Mouse (Mus musculus) cerebellum, adult 11-12 months (tissue): Measurements from ENCODE around the gene AL732309.1.
A peak's percentile ranks its signal among the peaks of the same experiment; 100 is the strongest.
"Not testable (repeated sequence)": the region's sequence is repeated elsewhere in the genome, so short reads cannot be mapped to it uniquely, and the experiment has no call there.

Experiments used
- DNase-seq: peaks from one replicate; pipeline ENCODE4 v3.0.0; 2022

The AL732309.1 gene

DNA sequence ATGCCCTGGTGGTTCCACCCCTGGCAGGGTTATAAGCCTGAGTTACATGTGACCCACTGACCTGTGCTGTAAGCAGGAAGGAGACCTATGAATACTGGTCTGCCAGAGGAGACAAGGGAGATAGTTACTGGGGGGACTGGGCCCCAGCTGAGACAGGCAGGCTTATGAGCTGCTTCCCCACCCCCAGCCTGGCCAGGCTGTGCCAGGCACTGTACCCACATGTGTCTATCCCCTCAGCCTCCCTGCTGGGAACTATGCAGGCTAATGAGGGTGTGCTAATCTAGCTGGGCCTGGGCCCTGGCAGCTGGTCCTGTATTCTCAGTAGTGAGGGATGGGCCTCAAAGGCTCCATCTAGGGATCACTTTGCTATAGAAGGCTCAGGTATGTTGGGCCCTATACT is 20.6 kb upstream of the AL732309.1 start:
- DNase-seq: peak; percentile 78

DNA sequence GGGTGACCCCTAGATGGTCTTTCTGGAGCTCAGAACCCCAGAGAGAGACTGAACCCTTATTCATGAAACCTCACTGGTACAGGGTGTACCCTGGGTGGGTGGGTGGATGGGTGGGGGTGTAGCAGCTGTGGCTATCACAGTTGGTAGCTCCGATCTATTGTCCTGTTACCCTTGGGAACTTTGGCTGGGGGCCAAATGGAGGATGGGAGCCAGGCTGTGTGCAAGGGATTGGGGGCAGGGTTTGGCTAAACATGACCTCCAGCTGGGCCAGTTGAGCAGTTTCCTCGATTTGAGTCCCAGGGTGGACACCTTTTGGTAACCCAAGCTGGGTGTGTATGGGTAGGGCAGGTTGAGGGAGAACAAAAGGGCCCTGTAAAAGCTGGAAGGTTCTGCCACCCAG is 20.1 kb upstream of the AL732309.1 start:
- peak; percentile 88 for DNase-seq

DNA sequence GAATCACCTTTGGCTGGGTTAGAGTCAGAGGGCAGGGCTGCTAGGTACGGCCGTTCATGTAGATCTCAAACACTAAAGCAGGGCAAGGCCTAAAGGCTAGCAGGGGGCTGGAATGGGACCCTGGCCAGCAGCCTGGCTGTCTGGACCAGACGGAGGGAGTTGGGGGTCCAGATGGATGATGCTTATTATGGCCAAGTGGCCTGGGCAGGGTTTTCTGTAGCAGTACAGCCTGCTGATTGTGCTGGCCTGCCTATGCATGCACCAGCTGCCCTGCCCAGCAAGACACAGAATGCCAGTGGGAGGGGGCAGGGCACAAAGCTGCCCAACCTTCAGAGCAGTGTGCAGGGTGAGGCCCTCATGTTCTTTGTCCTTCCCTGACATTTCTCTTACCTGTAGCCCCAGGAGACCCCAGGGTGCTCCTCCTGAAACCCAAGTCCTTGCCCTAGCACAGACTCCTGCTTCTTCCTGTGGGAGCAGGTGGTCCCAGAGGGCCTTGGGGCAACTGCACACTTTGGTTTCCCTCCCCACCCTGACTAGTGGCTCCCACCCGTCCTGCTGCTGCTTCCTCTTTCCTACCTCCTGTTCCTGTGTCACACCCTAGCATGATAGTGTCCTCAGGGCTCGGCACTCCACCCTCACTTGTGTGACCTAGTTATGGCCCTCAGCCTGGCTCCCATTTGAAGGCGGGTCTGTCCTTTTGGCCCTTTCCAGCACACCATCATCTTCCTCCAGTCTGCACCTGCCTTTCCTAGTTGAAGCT is 19.4 kb upstream of the AL732309.1 start:
- peak; percentile 99 for DNase-seq

DNA sequence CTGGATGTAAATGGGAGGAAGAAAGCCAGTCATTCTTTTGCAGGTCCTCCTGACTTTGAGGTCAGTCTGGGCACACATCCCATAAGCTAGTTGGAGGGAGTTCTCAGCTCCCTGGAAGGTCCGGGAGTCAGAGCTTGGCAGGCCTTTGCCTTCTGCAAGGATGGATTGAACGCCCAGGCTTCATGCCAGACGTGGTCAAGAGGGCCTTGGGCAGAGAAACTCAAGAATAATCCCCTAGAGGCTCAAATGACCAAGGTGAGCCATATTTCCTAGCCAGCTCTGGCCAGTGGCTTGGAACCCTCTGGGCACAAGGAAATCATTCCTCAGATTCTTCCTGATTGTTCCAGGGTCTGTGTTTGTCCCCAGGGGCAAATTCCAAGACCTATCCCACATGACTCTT is 18.2 kb upstream of the AL732309.1 start:
- DNase-seq: peak; percentile 94

DNA sequence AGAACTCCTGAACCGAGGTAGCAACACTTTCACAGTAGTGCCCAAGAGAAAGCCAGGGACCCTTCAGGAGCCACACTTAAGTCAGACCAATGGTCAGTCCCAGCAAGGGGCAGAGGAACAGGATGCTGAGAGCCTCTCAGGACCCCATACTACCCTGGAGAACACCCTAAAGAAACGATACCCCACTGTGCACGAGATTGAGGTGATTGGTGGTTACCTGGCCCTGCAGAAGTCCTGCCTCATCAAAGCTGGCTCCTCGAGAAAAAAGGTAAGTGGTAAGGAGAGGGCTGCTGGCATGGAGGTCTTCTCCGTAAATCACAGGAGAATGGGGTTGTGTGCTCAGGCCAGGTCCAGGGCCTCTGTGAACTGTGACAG is 17.6 kb upstream of the AL732309.1 start:
- DNase-seq: peak; percentile 69

DNA sequence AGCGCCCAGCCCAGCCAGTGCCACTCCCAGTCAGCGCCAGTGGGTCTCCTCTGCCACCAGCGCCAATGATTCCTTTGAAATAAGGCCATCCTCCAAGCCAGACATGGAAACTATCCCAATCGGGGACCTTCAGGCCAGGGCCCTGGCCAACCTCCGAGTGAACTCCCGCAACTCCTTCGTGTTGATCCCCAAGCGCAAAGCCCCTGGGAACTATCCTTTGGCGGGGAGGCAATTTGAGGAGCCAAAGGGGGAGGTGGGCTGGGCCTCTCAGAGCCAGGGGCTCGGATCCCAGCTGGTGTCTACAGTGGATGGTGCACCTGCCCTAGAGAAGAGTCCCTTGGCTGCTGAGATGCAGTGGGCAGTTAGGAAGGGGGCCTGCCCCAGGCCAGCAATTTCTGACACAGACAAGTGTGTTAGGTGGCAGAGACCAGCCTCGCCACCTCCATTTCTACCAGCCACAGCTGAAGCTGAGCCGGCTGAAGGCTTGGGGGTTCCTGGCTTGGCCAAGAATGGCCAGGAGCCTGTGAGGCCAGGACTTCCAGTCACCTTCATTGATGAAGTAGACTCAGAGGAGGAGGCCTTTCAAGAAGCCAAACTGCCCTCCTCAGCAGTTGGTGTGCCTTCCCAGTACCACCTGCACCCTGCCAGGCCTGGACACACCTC is 17.1 kb upstream of the AL732309.1 start:
- peak; percentile 76 for DNase-seq

DNA sequence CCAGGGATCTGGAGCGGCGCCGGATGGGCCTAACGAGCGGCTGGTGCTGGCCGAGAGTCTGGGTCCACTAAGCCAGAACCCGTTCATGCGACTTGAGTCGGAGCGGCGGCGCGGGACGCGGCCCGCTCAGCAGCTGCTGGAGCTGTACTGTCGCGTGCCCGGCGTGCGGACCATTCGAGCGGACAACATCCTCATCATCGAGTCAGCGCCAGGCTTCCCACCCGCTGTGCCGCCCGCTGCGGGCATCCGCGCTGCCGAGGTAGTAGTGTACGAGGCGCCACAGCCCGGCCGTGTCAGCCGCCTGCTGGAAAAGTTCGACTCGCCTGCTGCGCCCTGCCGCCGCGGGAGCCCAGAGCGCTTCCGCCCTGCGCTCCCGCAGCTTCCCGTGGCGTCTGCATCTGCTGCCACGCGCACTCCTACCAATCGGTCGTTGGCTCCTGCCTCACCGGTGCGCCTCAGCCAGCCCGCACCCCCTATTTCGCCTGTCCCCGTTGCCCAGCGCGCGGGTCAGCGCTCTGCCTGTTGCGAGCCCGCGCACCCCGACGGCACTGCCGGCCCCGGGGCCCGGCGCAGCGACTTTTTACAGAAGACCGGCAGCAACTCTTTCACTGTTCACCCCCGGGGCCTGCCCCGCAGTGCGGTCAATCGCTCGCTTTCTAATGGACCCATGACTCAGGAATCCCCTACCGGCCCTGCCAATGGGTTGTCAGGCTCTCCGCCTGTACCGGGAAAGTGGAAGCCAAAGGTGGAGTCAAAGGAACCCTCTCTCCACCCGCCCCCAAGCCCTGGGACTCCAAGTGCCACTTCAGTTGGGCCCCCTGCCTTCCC is 16.3 kb upstream of the AL732309.1 start:
- peak; percentile 85 for DNase-seq

DNA sequence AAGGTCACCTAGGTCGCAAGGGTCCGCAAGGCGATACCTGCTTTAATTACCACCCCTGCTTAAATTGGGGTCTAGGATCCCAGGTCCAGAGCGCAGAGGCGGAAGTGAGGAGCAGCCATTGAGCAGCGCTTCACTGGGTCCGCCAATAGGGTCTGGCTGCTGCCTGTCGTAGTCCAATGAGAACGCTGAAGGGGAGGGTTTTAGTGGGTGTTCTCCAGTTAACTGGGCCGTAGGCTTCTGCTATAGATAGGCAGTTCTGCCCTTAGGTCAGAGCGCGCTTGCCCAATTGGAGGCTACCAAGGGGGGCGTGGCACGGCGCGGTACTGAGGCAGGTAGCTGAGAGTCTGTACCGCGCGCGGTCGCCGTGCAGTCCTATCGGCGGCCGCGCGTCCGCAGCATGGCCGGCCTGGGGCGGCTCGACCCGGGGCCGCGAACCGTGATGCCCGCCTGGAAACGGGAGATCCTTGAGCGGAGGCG is 15.7 kb upstream of the AL732309.1 start, which contains the start of gene Tprn:
Gene Tprn (plus strand): TSS at position 328 of the 477 bp plus-strand sequence.
- DNase-seq: peak; percentile 98

DNA sequence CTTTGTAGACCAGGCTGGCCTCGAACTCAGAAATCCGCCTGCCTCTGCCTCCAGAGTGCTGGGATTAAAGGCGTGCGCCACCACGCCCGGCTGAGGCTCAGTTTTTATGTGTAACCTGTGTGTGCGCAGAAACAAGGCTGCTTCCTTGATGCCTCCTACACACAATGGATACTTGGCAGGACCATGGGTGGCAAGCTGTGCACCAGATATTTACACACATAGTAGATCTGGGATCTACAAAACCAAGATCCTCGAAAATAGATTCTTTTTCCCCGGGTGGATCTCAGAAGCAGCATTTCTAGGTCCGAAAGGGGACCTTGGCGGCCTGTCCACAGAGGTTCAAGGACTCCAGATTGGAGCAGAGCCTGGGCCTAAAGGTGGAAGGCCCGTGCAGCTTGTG is 15.2 kb upstream of the AL732309.1 start:
- no peak for DNase-seq

DNA sequence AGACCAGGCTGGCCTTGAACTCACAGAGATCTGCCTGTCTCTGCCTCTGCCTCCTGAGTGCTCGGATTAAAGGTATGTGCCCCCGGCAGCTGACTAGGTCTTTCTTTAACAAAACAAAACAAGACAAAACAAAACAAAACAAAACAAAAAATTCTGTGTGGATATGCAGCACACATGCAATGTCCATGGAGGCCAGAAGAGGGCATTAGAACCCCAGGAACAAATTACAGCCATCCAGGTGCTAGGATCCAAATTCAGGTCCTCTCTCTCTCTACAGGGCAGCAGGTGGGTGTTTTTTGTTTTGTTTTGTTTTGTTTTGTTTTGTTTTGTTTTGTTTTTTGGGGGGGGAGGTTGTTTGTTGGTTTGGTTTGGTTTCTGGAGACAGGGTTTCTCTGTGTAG is 12.2 kb upstream of the AL732309.1 start:
- no peak for DNase-seq

DNA sequence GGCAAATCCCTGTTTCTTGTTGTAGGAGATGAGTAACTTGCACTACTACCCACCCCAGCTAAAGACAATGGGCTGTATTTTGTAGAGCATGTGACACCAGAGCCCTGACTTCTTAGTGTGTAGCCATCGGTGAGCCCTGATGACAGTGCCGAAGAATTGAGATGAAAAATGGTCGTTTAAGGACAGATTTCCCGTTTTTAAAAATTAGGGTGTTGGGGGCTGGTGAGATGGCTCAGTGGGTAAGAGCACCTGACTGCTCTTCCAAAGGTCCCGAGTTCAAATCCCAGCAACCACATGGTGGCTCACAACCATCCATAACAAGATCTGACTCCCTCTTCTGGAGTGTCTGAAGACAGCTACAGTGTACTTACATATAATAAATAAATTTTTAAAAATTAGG is 10.6 kb upstream of the AL732309.1 start:
- not testable (repeated sequence) for DNase-seq

DNA sequence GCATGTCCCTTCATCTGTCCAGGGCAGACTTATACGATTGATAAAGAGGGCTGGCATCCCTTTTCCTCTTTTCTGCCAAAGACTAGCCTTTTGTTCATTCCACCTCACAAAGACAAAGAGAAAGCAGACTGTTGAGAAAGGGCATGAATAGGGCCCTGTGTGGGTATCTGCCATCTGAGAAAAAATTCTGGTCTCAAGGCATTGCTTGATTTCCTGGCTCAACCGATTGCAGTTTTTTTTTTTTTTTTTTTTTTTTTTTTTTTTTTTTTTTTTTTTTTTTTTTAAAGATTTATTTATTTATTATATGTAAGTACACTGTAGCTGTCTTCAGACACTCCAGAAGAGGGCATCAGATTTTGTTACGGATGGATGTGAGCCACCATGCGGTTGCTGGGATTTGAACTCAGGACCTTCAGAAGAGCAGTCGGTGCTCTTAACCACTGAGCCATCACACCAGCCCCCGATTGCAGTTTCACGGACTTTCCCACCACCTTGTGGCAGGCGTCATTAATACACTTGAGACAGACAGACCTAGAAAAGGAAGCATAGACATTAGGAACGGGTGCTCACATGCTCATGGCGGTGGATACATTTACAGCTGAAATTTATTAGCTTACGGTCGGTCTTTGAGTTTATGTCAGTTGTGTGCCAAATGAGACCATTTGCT is 9.9 kb upstream of the AL732309.1 start:
- not testable (repeated sequence) for DNase-seq

DNA sequence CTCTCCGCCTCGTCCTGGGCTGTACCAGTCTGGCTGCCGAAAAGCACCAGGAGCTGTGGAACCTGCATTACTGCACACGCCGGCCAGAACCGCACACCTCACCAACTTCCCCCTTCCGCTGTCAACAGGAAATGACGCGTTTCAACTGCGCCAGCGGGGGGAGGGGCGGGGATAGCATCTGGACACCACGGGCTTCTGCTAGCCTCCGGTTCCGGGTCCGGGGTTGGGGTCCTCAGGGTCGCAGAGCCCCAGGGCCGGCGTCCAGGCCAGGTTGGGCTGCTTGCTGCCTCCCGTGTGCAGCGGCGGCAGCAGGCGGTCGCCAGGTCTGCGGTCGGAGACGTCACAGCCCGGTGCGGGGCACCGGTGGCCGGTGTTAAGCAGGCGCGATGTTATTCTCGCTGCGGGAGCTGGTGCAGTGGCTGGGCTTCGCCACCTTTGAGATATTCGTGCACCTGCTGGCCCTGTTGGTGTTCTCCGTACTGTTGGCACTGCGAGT is 8.7 kb upstream of the AL732309.1 start, which contains the start of gene Tmem203:
Gene Tmem203 (plus strand): TSS at position 156 of the 496 bp plus-strand sequence.
- DNase-seq: peak; percentile 82

DNA sequence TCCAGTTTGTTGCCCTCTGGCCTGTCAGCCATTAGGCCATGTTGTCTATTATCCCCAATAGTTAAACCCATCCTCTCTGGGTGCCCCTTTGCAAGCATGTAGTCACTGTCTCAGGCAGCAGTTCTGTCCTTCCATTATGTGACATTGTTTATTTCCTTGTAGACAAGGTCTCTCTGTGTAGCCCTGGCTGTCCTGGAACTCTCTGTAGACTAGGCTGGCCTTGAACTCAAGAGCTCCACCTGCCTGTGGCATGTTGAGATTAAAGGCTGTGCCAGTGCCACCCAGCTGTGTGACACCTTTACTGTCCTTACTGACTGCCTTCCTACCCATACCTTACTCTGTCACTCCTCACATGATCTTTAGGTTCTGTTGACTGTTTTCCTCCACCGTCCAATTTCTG is 5.7 kb upstream of the AL732309.1 start:
- DNase-seq: no peak

DNA sequence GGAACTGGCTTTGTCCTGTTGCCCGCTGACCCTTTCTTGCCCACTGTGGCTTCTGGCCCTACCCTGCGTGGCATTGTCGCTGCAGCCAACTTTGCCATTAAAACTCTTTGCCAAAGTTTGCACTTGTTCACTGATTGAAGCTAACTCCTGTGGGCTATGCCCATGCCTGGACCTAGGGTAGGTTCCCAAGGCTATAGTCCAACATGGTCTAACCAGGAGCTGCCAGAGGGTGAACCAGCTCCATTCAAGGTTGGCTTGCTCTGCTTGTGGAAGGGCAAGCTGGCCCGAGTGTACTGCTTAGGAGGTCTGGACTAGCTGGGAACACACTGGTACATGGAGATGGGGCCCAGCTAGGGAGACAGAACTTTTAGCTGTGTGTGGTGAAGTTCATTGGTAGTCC is 2.5 kb downstream of the AL732309.1 start:
- DNase-seq: no peak

DNA sequence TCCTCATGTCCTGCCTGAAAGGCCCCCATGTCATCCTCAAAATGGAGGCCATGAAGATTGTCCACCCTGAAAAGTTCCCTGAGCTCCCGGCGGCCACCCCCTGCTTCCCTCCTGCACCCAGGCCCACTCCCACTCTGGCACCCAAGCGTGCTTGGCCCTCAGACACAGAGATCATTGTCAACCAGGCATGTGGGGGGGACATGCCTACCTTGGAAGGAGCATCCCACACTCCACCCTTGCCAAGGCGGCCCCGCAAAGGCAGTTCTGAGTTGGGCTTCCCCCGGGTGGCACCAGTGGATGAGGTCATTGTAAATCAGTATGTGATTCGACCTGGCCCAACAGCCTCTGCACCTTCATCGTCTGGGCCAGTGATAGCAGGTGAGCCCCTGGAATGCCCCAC is 3.3 kb downstream of the AL732309.1 start:
- peak; percentile 64 for DNase-seq

DNA sequence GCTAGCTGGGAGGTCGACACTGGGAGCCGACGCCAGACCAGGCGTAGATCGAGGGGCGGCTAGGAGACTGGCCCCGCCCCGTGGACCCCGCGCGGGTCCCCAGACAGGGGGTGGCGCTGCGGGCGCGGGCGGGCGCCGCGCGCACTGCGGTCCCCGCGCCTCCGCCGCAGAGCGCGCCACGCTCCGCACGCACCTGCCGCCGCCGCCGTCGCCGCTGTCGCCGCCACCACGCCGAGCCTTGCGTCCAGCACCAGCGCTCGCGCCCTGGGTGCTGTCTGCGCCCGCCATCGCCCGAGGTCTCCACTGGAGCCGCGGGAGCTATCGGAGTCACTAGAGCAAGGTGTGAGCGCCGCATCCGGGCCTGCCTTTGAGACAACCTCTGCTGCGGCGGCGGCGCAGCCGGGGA is 4.6 kb downstream of the AL732309.1 start, which contains the start of the genes Rnf208 and Cysrt1:
Gene Rnf208 (plus strand): TSS at position 155 of the 406 bp plus-strand sequence.
Gene Cysrt1 (minus strand): TSS at position 352 of the 406 bp plus-strand sequence.
- peak; percentile 60 for DNase-seq

DNA sequence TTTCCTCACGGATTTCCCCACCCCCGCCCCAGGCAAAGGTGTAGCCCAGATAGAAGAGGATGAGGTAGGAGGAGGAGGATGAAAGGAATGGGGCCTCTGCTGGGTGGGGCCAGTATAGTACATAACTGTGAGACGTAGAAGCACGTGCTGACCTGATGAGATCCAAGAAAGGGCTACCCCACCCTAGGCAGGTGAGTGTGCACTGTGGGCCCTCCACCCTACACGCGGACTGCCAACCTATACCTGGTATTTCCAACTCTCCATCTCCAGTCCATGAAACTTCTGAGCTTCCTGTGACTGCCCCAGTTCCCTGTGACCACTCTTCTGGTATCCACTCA is 5.3 kb downstream of the AL732309.1 start:
- DNase-seq: peak; percentile 50

DNA sequence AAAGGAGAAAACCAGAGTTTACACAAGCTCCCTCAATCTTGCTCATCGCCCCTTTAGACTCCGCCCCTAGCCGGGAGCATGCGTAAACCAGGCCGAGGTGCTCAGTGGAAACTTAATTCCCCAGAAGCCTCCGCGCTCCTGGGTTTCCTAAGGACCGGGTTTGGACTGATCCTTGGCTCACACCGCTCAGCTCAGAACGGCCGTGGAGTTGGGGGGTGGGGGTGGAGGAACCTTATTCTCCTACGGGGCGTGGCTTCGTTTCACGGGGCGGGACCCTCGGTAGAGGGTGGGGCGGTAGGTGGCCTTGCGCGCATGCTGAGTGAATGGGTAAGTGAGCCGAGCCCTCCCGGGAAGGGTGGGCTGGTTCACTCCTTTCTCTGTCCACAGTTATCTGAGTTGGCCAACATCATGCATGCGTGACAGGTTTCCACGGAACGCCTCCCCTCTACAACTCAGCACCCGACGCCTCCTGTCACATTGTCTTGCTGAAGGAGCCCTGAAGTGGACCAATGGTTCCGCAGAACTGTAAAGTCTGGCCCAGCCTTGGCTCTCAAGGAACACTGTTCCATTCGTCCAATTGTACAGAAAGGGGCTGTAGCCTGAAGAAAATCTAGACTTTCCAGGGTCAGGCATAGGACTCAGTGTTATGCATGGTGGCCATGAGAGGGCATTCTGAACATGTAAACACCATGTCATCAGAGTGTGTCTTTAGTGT is 5.8 kb downstream of the AL732309.1 start:
- DNase-seq: peak; percentile 78

DNA sequence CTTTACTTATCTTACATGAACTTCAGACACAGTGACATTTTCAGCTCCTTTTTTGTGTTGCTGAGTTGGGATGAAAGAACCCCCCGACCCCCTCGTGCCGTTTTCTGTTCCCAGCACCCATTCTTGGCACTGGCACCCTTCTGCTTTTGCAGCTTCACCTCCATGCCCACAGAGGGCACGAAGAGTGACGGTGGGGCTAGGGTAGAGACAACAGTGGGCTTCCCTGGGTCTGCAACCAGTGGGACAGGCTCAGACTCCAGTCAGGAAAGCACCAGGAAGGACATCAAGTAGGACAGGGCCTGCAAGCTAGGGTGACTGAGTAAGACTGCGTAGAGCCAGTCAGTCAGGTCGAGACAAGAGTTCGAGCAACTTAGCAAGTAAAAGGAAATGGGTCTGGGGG is 6.4 kb downstream of the AL732309.1 start:
- DNase-seq: peak; percentile 54

DNA sequence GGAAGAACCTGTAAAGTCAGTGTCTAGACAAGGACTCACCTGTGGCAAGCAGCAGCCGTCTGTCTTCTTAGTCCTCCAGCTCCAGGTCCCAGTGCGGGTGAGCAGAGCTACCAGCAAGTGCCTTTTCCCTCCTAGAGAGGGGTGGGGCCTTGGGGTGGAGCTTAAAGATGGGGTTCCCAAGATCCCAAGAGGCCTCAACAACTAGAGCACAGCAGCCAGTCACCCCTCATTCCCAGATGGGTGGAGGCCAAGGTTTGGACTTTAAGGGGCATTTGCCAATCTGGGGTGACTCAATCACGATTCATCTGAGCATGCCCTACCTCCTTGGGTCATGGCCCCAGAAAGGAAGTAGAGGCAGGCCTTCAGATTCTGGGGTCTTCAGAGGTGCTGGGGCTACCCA is 6.9 kb downstream of the AL732309.1 start:
- DNase-seq: peak; percentile 56

DNA sequence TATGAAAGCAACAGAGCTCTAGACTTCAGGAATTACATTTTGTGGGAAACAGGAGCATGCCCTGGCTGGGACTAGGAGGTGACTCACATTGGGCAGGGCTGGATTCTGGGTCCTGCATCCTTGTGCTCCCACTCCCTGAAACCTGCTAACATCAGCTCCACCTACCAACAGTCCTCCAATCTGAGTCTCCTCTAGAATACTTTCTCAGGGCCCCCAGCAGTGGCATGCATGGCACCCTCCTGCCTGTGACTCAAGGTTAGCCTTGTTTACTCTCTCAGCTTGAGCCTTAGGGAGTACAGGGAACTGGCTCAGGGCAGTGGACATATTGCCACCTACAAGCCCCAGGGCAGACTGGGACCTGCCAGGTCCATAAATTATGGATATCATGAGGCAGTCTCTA is 8.6 kb downstream of the AL732309.1 start:
- no peak for DNase-seq
